Mouse (Mus musculus): Measurements from ENCODE around the gene Flt3.

DNA sequence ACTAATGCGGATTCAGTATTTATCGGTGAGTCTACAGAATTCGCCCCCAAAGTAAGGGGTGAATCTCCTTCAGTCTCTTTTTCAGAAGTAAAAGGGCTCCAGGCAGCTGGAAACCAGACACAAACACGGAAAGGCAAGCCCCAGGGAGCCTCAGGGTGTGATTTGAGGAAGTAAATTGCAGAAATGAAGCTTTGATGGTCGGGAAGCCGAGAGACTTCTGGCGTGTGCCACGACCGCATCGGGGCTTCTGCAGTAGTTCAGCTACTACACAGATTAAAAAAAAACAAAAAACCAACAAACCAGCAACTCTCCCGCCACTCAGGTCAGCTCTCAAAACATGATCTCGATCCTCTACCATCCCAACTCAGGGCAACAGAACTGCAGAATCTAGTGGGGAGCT is 37.2 kb downstream of the Flt3 start:
- TF ChIP-seq POLR2A (IDR thresholded peaks at IDR 0.05; ENCODE audit: insufficient read depth, low read depth, low read length) (no peak), CTCF (IDR thresholded peaks at IDR 0.05) (no peak), EP300 (IDR thresholded peaks at IDR 0.05; ENCODE audit: insufficient read depth, low read depth, low read length) (no peak)

Data from heart, adult 2 months (tissue).